Mouse (Mus musculus): ENCODE results near the gene Iqcg.

Gene Iqcg

GRCm38 (mm10) chr16:33049809-33050208 is 6.2 kb downstream of the Iqcg start:
- DNase-seq (ENCODE audit: low spot score in 2 of 2), result no peak

DNA sequence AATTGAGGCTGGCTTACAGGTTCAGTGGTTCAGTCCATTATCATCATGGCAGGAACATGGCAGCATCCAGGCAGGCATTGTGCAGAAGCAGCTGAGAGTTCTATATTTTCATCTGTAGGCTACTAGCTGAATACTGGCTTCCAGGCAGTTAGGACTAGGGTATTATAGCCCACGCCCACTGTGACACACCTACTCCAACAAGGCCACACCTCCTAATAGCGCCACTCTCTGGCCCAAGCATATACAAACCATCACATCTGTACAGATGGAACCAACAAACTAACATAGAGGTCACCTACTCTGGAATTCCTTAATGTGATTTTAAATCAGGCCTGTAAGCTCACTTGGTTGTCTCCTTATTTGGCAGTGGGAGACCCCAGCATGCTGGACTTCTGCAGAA is 7.3 kb downstream of the Iqcg start:
- DNase-seq (ENCODE audit: low spot score in 2 of 2), result no peak

DNA sequence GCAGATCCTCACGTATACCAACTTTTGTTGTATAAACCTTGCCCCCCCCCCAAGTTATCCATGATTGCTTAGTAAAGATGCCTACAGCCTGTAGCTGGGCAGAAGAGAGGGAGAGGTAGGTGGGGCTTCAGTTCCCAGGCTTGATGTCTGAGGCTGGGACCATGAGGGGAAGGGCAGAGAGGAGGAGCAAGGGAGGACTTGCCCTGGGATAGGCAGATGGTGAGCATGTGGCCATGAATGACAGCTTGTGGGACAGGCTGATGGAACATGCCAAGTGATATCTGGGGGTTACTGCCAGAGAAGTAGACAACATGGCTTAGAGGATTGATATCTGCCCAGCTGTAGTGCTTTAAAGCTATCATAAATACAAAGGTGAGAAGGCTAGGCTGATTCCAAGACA is 8.0 kb downstream of the Iqcg start:
- no peak for DNase-seq (ENCODE audit: low spot score in 2 of 2)

- DNase-seq (ENCODE audit: low spot score in 2 of 2), result no peak
Observed at GRCm38 (mm10) chr16:33043268-33043667, 12.8 kb downstream of the Iqcg start.

DNA sequence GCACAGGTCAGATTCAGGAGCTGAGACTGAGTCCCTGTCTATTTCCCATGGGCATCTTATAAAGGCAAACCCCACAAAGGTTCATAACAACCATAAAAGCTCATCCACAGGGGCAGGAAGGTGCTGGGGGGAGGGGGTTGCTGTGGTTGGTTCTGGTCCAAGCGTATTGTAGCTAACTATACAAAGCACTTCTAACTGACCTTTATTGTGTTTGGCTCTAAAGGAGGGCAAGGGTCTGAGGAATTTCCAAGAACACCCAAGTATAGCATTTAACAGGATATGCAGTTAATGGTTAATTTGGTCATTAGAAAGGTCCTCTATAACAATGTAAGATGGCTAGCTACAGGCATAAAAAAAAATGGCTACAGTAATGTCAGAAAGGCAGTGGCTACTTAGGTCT is 13.3 kb downstream of the Iqcg start:
- DNase-seq (ENCODE audit: low spot score in 2 of 2), result no peak

DNA sequence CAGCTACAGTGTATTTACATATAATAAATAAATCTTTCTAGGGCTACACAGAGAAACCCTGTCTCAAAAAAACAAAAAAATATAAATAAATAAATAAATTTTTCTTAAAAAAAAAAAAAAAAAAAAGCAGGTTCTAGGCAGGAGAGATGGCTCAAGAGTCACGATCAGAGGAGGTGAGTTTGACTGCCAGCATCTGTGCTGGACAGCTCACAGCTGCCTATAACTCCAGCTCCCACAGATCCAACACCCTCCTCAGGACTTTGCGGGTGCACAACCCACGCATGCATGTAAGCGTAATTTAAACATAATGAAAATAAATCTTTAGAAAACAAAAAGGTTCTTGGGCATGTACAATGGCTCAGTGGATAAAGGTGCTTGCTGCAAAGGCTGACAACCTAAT is 20.0 kb downstream of the Iqcg start:
- DNase-seq (ENCODE audit: low spot score in 2 of 2), result no peak

DNA sequence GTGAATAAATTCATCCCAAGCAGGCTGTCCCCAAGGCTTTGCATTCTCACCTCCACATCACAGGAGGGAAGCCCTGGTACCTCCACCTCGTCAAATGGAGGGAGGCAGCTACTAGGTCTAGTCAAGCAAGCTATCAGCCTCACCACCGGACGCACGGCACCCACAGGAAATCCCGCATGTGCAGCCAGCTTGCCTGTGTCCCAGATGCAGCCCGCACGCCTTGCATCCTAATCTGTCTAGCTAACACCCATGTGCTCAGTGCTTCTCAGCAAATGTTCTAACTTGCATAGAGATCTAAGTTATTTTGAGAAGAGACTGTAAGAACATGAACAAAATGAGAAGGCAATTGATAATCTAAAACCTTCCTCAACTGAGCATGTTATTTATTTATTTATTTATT is 29.7 kb downstream of the Iqcg start:
- DNase-seq (ENCODE audit: low spot score in 2 of 2), result peak; percentile 23 to 31

DNA sequence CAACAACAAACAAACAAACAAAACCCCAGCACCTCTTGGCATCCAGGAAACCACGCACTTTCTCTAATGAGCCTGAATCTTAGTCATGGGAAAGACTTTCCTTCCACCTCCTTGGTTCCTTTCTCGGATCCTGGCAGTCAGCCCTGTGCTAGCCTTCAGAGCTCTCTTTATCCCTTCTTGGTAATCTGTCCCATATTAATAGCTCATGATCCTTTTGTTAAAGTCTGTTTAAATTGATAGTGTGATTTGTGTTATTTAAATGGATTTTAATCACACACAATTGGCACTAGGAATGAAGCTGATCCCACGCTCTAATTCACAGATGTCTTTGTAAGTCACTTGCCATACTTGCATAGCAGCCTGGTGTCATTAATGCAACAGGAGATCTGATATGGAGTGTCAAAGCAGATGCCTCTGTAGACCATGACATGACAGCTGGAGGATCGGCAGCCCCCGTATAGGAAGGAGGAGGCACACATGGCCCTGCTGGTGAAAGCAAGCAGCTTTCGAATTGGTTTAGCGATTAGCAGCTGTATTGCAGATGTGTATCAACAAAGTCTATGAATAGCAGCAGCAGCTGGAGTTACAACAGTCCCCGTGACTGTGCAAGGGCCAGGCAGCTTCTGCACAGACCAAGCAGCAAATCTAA is 31.4 kb downstream of the Iqcg start:
- no peak for DNase-seq (ENCODE audit: low spot score in 2 of 2)

DNA sequence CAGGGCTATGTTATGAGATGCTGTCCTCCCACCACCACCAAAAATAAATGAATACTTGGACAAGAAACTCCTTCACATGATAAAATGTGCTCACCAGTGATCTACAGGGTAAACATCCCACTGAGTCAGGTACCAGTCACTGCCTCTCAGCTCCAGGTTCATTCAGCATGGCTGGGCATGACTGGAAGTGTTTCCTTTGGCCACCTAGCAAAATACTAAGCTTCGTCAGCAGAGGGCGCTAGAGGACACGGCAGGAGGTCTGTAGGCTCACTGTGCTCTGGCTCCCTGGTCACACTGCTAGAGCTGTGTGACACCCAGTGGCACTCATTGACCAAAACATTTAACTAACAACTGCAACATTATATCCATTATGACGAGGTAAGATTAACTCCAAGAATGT is 32.3 kb downstream of the Iqcg start:
- DNase-seq (ENCODE audit: low spot score in 2 of 2), result peak; percentile 64 to 70

GRCm38 (mm10) chr16:33021381-33021780 is 34.6 kb downstream of the Iqcg start:
- DNase-seq (ENCODE audit: low spot score in 2 of 2), result no peak

- no peak for DNase-seq (ENCODE audit: low spot score in 2 of 2)
Observed at GRCm38 (mm10) chr16:33019117-33019770, 36.8 kb downstream of the Iqcg start.

- peak in 1 of 2 experiments; percentile 15 for DNase-seq (ENCODE audit: low spot score in 2 of 2)
Observed at GRCm38 (mm10) chr16:33017677-33018349, 38.2 kb downstream of the Iqcg start.

GRCm38 (mm10) chr16:33015986-33016385 is 40.0 kb downstream of the Iqcg start:
- no peak for DNase-seq (ENCODE audit: low spot score in 2 of 2)

- no peak for DNase-seq (ENCODE audit: low spot score in 2 of 2)
Observed at GRCm38 (mm10) chr16:33015396-33015907, 40.6 kb downstream of the Iqcg start.

DNA sequence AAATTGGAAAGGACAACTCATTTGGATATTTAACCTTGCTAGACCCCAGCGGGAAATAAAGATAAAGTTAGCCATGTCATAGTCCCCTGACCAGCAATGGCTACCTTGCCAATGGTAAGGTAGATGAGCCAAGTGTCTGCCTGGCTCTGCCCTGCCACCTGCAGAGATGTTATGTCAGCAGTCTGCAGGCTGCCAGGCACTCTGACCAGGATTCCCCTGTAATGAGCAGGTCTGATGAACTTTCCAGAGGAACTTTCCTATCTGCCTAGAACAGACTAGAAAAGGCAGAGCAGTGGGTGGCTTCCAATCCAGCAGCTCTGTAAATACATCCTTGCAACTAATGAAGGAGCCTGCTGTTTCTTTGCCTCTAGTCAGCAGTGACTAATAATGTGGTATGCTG is 41.1 kb downstream of the Iqcg start:
- no peak for DNase-seq (ENCODE audit: low spot score in 2 of 2)

GRCm38 (mm10) chr16:33013801-33014200 is 42.2 kb downstream of the Iqcg start:
- DNase-seq (ENCODE audit: low spot score in 2 of 2), result no peak

GRCm38 (mm10) chr16:33010166-33010565 is 45.9 kb downstream of the Iqcg start:
- no peak for DNase-seq (ENCODE audit: low spot score in 2 of 2)

DNA sequence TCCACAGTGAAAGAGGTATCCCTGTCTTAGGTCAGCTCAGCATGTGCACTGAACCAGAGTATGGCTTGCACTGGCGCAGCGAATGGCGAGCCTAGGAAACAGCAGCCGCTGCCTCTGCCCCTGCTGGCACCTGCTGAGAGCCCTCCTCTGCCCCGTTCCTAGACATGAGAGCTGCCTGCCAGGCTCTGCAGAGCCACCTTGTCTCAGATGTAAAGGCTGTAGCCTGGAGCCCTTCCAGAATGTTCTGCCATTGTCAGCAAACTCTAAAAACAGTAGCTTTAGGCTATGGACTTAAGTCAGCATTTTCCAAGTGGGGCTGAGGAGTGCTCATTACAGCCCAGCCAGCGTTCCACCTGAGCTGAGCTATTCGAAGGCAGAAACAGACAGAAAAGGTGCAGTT is 48.6 kb downstream of the Iqcg start:
- DNase-seq (ENCODE audit: low spot score in 2 of 2), result no peak

DNA sequence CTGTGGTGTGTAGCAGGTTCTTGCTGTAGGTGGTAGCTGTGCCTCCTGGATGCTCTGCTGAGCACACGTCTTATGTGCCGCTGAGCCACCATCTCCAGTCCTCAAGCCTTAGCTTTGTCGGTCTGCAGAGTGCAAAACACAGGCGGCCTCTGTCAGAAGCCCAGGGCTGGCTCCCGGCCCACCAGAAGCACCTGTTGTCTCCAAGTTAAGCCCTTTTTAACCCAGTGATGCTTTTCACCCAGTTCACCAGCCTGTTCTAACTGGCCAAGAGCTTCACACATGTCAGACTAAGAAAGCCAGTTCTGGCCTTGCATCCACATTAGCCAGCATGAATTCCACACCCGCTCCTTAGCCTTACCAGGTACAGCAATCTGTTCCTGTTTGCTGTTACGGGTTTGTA is 49.1 kb downstream of the Iqcg start:
- no peak for DNase-seq (ENCODE audit: low spot score in 2 of 2)

- DNase-seq (ENCODE audit: low spot score in 2 of 2), result no peak
Observed at GRCm38 (mm10) chr16:33005216-33005615, 50.8 kb downstream of the Iqcg start.

DNA sequence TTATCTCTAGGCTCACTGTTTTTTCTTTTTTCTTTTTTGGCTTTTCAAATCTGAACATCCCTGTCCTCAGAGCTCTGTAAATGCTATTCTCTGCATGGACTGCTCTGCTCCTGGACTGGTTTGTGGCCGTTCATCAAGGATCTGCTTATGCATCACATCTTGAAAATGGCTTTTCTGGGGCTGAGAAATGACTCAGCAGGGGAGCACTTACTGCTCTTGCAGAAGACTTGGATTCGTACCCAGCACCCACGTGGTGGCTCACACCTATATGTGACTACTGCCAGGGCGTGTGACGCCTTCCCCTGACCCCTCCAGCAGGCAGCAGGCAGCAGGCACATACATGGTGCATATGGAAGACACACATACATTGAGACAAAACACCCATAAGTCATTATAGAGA is 63.9 kb downstream of the Iqcg start:
- peak in 1 of 2 experiments; percentile 42 for DNase-seq (ENCODE audit: low spot score in 2 of 2)

- no peak for DNase-seq (ENCODE audit: low spot score in 2 of 2)
Observed at GRCm38 (mm10) chr16:32984631-32985030, 71.4 kb downstream of the Iqcg start.

DNA sequence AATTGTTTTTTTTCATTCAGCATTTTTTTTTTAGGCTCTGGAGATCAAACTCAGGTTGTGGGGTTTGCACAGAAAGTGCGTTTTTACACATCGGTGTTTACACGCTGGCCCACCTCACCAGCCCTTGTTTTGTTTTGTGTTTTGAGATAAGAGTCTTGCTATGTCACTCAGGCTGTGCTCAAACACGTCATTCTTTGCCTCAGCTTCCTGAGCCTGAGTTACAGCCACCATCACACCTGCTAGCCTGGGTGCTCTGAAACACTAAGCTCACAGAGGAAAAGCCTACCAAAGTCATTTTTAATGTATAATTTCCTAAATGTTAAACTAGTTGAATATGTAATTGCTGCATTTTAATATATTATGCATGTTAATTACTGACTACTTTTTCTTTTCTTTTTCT is 74.6 kb downstream of the Iqcg start:
- DNase-seq (ENCODE audit: low spot score in 2 of 2), result no peak

Data from right cerebral cortex, postnatal 36 days (tissue).